Mouse (Mus musculus) forebrain, embryonic 10.5 days (tissue): ENCODE results near the gene Kmt2a. TPM values are rescaled to one million over a fixed set of nuclear protein-coding genes. Genes with fewer than 3 reads are reported as not detected.

Source experiments
- DNase-seq: peaks from one replicate; pipeline ENCODE4 v3.0.0-alpha.2; 2017; ENCODE audit warnings: low spot score; ENCODE audit errors: extremely low spot score
- H3K27ac ChIP-seq: fragments of 300-500 bp; sonication (generic); 2 replicates; pipeline ENCODE4 v1.5.1; 2016; ENCODE audit warnings: mild to moderate bottlenecking
- H3K27me3 ChIP-seq: fragments of 300-500 bp; sonication (generic); 2 replicates; pipeline ENCODE4 v1.6.1; 2016; ENCODE audit warnings: mild to moderate bottlenecking; ENCODE audit not compliant: poor library complexity, severe bottlenecking
- H3K36me3 ChIP-seq: fragments of 300-500 bp; sonication (generic); replicated peaks from 2 replicates; pipeline ENCODE4 v1.6.1; 2016; ENCODE audit warnings: mild to moderate bottlenecking, moderate library complexity
- H3K4me1 ChIP-seq: fragments of 300-500 bp; sonication (generic); 2 replicates; pipeline ENCODE4 v1.6.1; 2016
- H3K4me3 ChIP-seq: fragments of 300-500 bp; sonication (generic); 2 replicates; pipeline ENCODE4 v1.5.1; 2016; ENCODE audit warnings: mild to moderate bottlenecking, moderate library complexity
- H3K9me3 ChIP-seq: fragments of 300-500 bp; sonication (generic); 2 replicates; pipeline ENCODE4 v1.6.1; 2016; ENCODE audit warnings: mild to moderate bottlenecking, moderate library complexity
- WGBS: fragments of 180-500 bp; shearing (Covaris S2); methylation state at CpG from one replicate; pipeline ENCODE4 v1.1.7; 2016; 5-methylcytosine and 5-hydroxymethylcytosine counted together
- polyA plus RNA-seq: library from polyadenylated mRNA; unstranded; fragments of >200 nt; fragmentation: Nextera tagmentation; extraction: Ambion mirVana; gene quantifications from 2 replicates; pipeline ENCODE4 v1.2.1, GENCODE M21; 2016

Gene Kmt2a
- 10.3 and 10.8 TPM in 2 replicates for polyA plus RNA-seq

- Histone ChIP-seq H3K9me3 (no peaks in the 10 kb centered on the region), H3K27ac (peak within 1 kb of the TSS; percentile 98), H3K36me3 (peaks cover 20% of the 10 kb centered on the region), H3K27me3 (no peaks in the 10 kb centered on the region), H3K4me3 (peak within 1 kb of the TSS; percentile 96), H3K4me1 (peaks cover 55% of the 10 kb centered on the region)
- peak; percentile 96 for DNase-seq
- WGBS, result under 1% methylated on average over 57 of the region's 71 CpGs
These were observed at the start of gene Kmt2a for GRCm38 (mm10) chr9:44881221-44881871. Gene Kmt2a, minus strand, starts transcription at chr9:44881296.

- H3K4me1 ChIP-seq, result peaks cover 21% of the 10 kb centered on the region
- WGBS, result 67% methylated on average over 2 of the region's 2 CpGs
- H3K36me3 ChIP-seq, result no peaks in the 10 kb centered on the region; the same call in 1 of the 2 replicates
- H3K27ac ChIP-seq, result peak overlapping the region; percentile 94
- no peak for DNase-seq
- H3K9me3 ChIP-seq, result no peaks in the 10 kb centered on the region
- no peaks in the 10 kb centered on the region for H3K27me3 ChIP-seq
- H3K4me3 ChIP-seq, result peak overlapping the region; percentile 99
These were observed 40.4 kb upstream of the Kmt2a start for GRCm38 (mm10) chr9:44921543-44921942.

GRCm38 (mm10) chr9:44921123-44921468 lies 40.0 kb upstream of the Kmt2a start:
- Histone ChIP-seq H3K27ac (peak overlapping the region; percentile 94), H3K9me3 (no peaks in the 10 kb centered on the region), H3K36me3 (no peaks in the 10 kb centered on the region; the same call in 1 of the 2 replicates), H3K4me3 (peak overlapping the region; percentile 99), H3K27me3 (no peaks in the 10 kb centered on the region), H3K4me1 (peaks cover 21% of the 10 kb centered on the region)
- DNase-seq, result no peak
- WGBS, result 1% methylated on average over 8 of the region's 8 CpGs

- Histone ChIP-seq H3K9me3 (no peaks in the 10 kb centered on the region), H3K36me3 (no peaks in the 10 kb centered on the region; the same call in 1 of the 2 replicates), H3K27me3 (no peaks in the 10 kb centered on the region), H3K4me3 (peak within 1 kb of the TSS; percentile 99), H3K4me1 (peaks cover 21% of the 10 kb centered on the region), H3K27ac (peak within 1 kb of the TSS; percentile 94)
- WGBS, result under 1% methylated on average over 48 of the region's 48 CpGs
- peak; percentile 86 for DNase-seq
These were observed 39.5 kb upstream of the Kmt2a start, which contains the start of gene Atp5l for GRCm38 (mm10) chr9:44920374-44921122. Gene Atp5l, minus strand, starts transcription at chr9:44920742.

GRCm38 (mm10) chr9:44919606-44920005 lies 38.5 kb upstream of the Kmt2a start:
- no peaks in the 10 kb centered on the region for H3K27me3 ChIP-seq
- peak overlapping the region; percentile 99 for H3K4me3 ChIP-seq
- H3K27ac ChIP-seq, result peak overlapping the region; percentile 94; the same call in 1 of the 2 replicates
- peaks cover 21% of the 10 kb centered on the region for H3K4me1 ChIP-seq
- WGBS, result 47% methylated on average over 2 of the region's 2 CpGs
- DNase-seq, result no peak
- H3K9me3 ChIP-seq, result no peaks in the 10 kb centered on the region
- H3K36me3 ChIP-seq, result no peaks in the 10 kb centered on the region

- Histone ChIP-seq H3K9me3 (no peaks in the 10 kb centered on the region), H3K27ac (no peak overlapping the region), H3K27me3 (no peaks in the 10 kb centered on the region), H3K36me3 (peaks cover 27% of the 10 kb centered on the region), H3K4me1 (peaks cover 13% of the 10 kb centered on the region), H3K4me3 (no peak overlapping the region)
- 61% methylated on average over 1 of the region's 1 CpGs for WGBS
- no peak for DNase-seq
These were observed 35.1 kb upstream of the Kmt2a start for GRCm38 (mm10) chr9:44916196-44916595.

GRCm38 (mm10) chr9:44914706-44915105 lies 33.6 kb upstream of the Kmt2a start:
- DNase-seq, result no peak
- Histone ChIP-seq H3K27ac (no peak overlapping the region), H3K4me1 (peaks cover 9% of the 10 kb centered on the region), H3K9me3 (no peaks in the 10 kb centered on the region), H3K4me3 (no peak overlapping the region), H3K36me3 (peaks cover 42% of the 10 kb centered on the region), H3K27me3 (no peaks in the 10 kb centered on the region)
- 88% methylated on average over 4 of the region's 4 CpGs for WGBS

- H3K27ac ChIP-seq, result no peak overlapping the region
- H3K4me3 ChIP-seq, result no peak overlapping the region
- H3K4me1 ChIP-seq, result no peaks in the 10 kb centered on the region; the same call in 1 of the 2 replicates
- H3K9me3 ChIP-seq, result no peaks in the 10 kb centered on the region
- no peak for DNase-seq
- H3K27me3 ChIP-seq, result no peaks in the 10 kb centered on the region
- WGBS, result 93% methylated on average over 4 of the region's 4 CpGs
- H3K36me3 ChIP-seq, result peaks cover 42% of the 10 kb centered on the region
These were observed 30.3 kb upstream of the Kmt2a start for GRCm38 (mm10) chr9:44911365-44911764.

GRCm38 (mm10) chr9:44905620-44906019 lies 24.5 kb upstream of the Kmt2a start:
- H3K27ac ChIP-seq, result no peak overlapping the region
- no peak overlapping the region for H3K4me3 ChIP-seq
- no peaks in the 10 kb centered on the region for H3K4me1 ChIP-seq
- no peak for DNase-seq
- peaks cover 10% of the 10 kb centered on the region for H3K36me3 ChIP-seq
- WGBS, result 87% methylated on average over 4 of the region's 4 CpGs
- no peaks in the 10 kb centered on the region for H3K9me3 ChIP-seq
- no peaks in the 10 kb centered on the region for H3K27me3 ChIP-seq

GRCm38 (mm10) chr9:44904964-44905363 lies 23.9 kb upstream of the Kmt2a start:
- no peak for DNase-seq
- WGBS, result 67% methylated on average over 5 of the region's 5 CpGs
- Histone ChIP-seq H3K27me3 (no peaks in the 10 kb centered on the region), H3K36me3 (peaks cover 3% of the 10 kb centered on the region), H3K27ac (no peak overlapping the region), H3K9me3 (no peaks in the 10 kb centered on the region), H3K4me1 (no peaks in the 10 kb centered on the region), H3K4me3 (no peak overlapping the region)

GRCm38 (mm10) chr9:44903856-44904255 lies 22.8 kb upstream of the Kmt2a start:
- H3K4me3 ChIP-seq, result no peak overlapping the region
- DNase-seq, result no peak
- 84% methylated on average over 4 of the region's 4 CpGs for WGBS
- no peaks in the 10 kb centered on the region for H3K27me3 ChIP-seq
- H3K9me3 ChIP-seq, result no peaks in the 10 kb centered on the region
- no peaks in the 10 kb centered on the region for H3K36me3 ChIP-seq
- H3K27ac ChIP-seq, result no peak overlapping the region
- no peaks in the 10 kb centered on the region for H3K4me1 ChIP-seq

- Histone ChIP-seq H3K9me3 (no peaks in the 10 kb centered on the region), H3K36me3 (no peaks in the 10 kb centered on the region), H3K4me3 (no peak overlapping the region), H3K27ac (no peak overlapping the region), H3K27me3 (no peaks in the 10 kb centered on the region), H3K4me1 (no peaks in the 10 kb centered on the region)
- WGBS, result 75% methylated on average over 4 of the region's 4 CpGs
- no peak for DNase-seq
These were observed 19.3 kb upstream of the Kmt2a start for GRCm38 (mm10) chr9:44900402-44900801.

- 85% methylated on average over 3 of the region's 3 CpGs for WGBS
- Histone ChIP-seq H3K9me3 (no peaks in the 10 kb centered on the region), H3K36me3 (no peaks in the 10 kb centered on the region), H3K4me1 (no peaks in the 10 kb centered on the region), H3K4me3 (no peak overlapping the region), H3K27me3 (no peaks in the 10 kb centered on the region), H3K27ac (no peak overlapping the region)
- DNase-seq, result no peak
These were observed 18.6 kb upstream of the Kmt2a start for GRCm38 (mm10) chr9:44899716-44900115.
